Mouse (Mus musculus) embryonic facial prominence, embryonic 13.5 days (tissue): ENCODE results near the gene Nbl1. TPM values are rescaled to one million over a fixed set of nuclear protein-coding genes. Genes with fewer than 3 reads are reported as not detected.

ENCODE experiments used
- ATAC-seq: fragments of 200-750 bp; cut with Nextera tagmentation; 2 replicates; pipeline ENCODE4 v1.8.0; 2017; ENCODE audit warnings: low read depth; ENCODE audit not compliant: insufficient number of reproducible peaks, insufficient read depth, low FRiP score, low TSS enrichment
- H3K27ac ChIP-seq: fragments of 300-500 bp; sonication (generic); 2 replicates; pipeline ENCODE4 v1.5.1; 2015; ENCODE audit warnings: moderate library complexity, mild to moderate bottlenecking, inconsistent platforms
- H3K27me3 ChIP-seq: fragments of 300-500 bp; sonication (generic); 2 replicates; pipeline ENCODE4 v1.6.1; 2015; ENCODE audit warnings: mild to moderate bottlenecking, inconsistent platforms
- H3K36me3 ChIP-seq: fragments of 300-500 bp; sonication (generic); 2 replicates; pipeline ENCODE4 v1.6.1; 2015; ENCODE audit warnings: mild to moderate bottlenecking, inconsistent platforms
- H3K4me1 ChIP-seq: fragments of 300-500 bp; sonication (generic); 2 replicates; pipeline ENCODE4 v1.6.1; 2015; ENCODE audit warnings: inconsistent platforms
- H3K4me2 ChIP-seq: fragments of 300-500 bp; sonication (generic); 2 replicates; pipeline ENCODE4 v1.6.1; 2015; ENCODE audit warnings: moderate library complexity, mild to moderate bottlenecking, inconsistent platforms
- H3K4me3 ChIP-seq: fragments of 300-500 bp; sonication (generic); 2 replicates; pipeline ENCODE4 v1.5.1; 2015; ENCODE audit warnings: mild to moderate bottlenecking, inconsistent platforms
- H3K9ac ChIP-seq: fragments of 300-500 bp; sonication (generic); 2 replicates; pipeline ENCODE4 v1.6.1; 2015; ENCODE audit warnings: mild to moderate bottlenecking, inconsistent platforms
- H3K9me3 ChIP-seq: fragments of 300-500 bp; sonication (generic); 2 replicates; pipeline ENCODE4 v1.6.1; 2016; ENCODE audit warnings: inconsistent platforms
- WGBS: fragments of 180-500 bp; shearing (Covaris S2); methylation state at CpG from one replicate; pipeline ENCODE4 v1.1.7; 2015; ENCODE audit warnings: mixed read lengths; 5-methylcytosine and 5-hydroxymethylcytosine counted together
- polyA plus RNA-seq: library from polyadenylated mRNA; unstranded; fragments of >200 nt; fragmentation: Nextera tagmentation; extraction: Ambion mirVana; gene quantifications from 2 replicates; pipeline ENCODE4 v1.2.1, GENCODE M21; 2015

The Nbl1 gene
- polyA plus RNA-seq, result 144 and 187 TPM in 2 replicates

- peak within 1 kb of the TSS; percentile 83 for H3K27ac ChIP-seq
- H3K4me2 ChIP-seq, result peak within 1 kb of the TSS; percentile 80
- under 1% methylated on average over 97 of the region's 105 CpGs for WGBS
- peaks cover 22% of the 10 kb centered on the region; the same call in 1 of the 2 replicates for H3K27me3 ChIP-seq
- H3K4me3 ChIP-seq, result peak within 1 kb of the TSS; percentile 83
- peak within 1 kb of the TSS; percentile 97 for H3K9ac ChIP-seq
- ATAC-seq, result peak; percentile 38; the same call in 1 of the 2 replicates
- H3K9me3 ChIP-seq, result no peaks in the 10 kb centered on the region
- H3K36me3 ChIP-seq, result peaks cover 3% of the 10 kb centered on the region; the same call in 1 of the 2 replicates
- H3K4me1 ChIP-seq, result peaks cover 59% of the 10 kb centered on the region
Measured at GRCm38 (mm10) chr4:139092356-139093195, at the start of gene Nbl1. Nbl1 (minus strand) TSS chr4:139092993.

DNA sequence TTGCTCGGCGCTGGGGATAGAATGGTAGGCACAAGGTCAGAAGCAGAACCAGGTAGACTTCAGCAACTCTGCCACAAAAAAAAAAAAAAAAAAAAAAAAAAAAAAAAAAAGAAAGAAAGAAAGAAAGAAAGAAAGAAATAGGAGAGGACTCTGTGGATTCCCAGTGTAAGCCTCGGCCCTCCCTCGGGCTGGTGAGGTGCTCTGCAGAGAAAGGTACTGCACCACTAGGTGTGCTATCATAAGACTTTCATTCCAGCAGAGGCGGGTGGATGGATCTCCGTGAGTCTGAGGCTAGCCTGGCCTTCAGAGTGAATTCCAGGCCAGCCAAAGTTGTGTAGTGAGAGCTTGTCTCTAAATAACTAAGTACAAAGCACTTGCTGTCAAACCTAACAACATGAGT, 49.0 kb upstream of the Nbl1 start:
- H3K9me3 ChIP-seq, result no peaks in the 10 kb centered on the region; the same call in 1 of the 2 replicates
- H3K4me2 ChIP-seq, result no peak overlapping the region
- ATAC-seq, result no peak
- no peak overlapping the region for H3K4me3 ChIP-seq
- no peak overlapping the region for H3K9ac ChIP-seq
- no peak overlapping the region for H3K27ac ChIP-seq
- H3K4me1 ChIP-seq, result peaks cover 14% of the 10 kb centered on the region
- no peaks in the 10 kb centered on the region for H3K36me3 ChIP-seq
- 74% methylated on average over 6 of the region's 6 CpGs for WGBS
- H3K27me3 ChIP-seq, result no peaks in the 10 kb centered on the region

DNA sequence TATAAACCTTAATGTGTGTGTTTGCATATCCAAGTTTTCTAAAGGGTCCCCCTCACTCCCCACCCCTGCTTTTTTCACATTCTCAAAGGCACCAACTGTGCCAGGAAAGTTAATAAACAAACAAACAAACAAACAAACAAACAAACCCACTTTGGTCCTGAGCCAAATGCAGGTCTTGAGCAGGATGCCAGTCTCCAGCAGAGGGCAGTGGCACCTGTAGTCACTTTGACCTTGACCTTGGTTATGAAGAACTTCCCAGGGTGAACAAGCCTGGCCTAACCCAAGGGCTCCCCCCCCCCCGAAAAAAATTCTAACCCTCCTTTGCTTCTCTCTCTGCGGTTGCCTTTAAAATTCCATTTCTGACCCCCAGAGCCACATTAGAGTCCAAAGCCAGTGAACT, 47.5 kb upstream of the Nbl1 start:
- WGBS, result 81% methylated on average over 2 of the region's 2 CpGs
- ATAC-seq, result no peak
- H3K4me2 ChIP-seq, result no peak overlapping the region
- peaks cover 14% of the 10 kb centered on the region for H3K4me1 ChIP-seq
- H3K9me3 ChIP-seq, result no peaks in the 10 kb centered on the region; the same call in 1 of the 2 replicates
- no peak overlapping the region for H3K4me3 ChIP-seq
- H3K27me3 ChIP-seq, result no peaks in the 10 kb centered on the region
- no peaks in the 10 kb centered on the region for H3K36me3 ChIP-seq
- H3K27ac ChIP-seq, result peak overlapping the region; percentile 48; the same call in 1 of the 2 replicates
- no peak overlapping the region for H3K9ac ChIP-seq

DNA sequence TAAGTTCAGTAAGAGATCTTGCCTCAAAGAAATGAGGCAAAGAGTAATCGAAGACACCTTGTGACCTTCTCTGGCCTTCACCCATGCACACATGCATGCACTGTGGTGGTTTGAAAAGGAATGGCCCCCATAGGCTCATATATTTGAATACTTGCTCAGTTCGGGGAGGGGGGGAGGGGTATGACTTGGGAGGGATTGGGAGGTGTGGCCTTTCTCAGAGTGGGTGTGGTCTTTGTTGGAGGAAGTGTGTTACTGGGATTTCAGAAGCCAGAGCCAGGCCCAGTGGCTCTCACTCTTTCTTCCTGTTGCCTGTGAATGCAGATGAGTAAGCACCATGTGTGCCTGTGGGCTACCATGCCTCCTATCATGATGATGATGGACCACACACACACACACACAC, 43.2 kb upstream of the Nbl1 start:
- no peaks in the 10 kb centered on the region; the same call in 1 of the 2 replicates for H3K9me3 ChIP-seq
- H3K27me3 ChIP-seq, result no peaks in the 10 kb centered on the region
- no peak overlapping the region for H3K4me3 ChIP-seq
- no peak overlapping the region for H3K27ac ChIP-seq
- no peak for ATAC-seq
- no peak overlapping the region for H3K4me2 ChIP-seq
- 77% methylated on average over 2 of the region's 2 CpGs for WGBS
- 0 out of 2 replicates have a peak, but pooled peaks cover 3% of the 10 kb centered on the region for H3K4me1 ChIP-seq
- no peak overlapping the region for H3K9ac ChIP-seq
- no peaks in the 10 kb centered on the region for H3K36me3 ChIP-seq

DNA sequence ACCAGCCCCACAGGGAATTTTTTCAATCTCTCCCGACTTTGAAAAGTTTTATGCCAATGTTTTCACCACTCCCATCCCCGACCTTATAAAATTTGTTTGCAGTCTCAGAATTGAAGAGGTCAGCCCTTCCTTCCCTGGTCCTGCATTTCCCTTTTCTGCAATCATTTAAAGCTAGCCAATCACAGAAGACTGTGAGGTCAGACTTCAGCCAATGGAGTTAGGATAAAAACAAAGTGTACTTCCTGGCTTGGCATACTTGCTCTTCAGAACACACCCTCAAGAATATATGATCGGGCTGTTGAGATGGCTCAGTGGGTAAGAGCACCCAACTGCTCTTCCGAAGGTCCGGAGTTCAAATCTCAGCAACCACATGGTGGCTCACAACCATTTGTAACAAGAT, 40.3 kb upstream of the Nbl1 start:
- H3K4me1 ChIP-seq, result peaks cover 22% of the 10 kb centered on the region
- 74% methylated on average over 5 of the region's 5 CpGs for WGBS

DNA sequence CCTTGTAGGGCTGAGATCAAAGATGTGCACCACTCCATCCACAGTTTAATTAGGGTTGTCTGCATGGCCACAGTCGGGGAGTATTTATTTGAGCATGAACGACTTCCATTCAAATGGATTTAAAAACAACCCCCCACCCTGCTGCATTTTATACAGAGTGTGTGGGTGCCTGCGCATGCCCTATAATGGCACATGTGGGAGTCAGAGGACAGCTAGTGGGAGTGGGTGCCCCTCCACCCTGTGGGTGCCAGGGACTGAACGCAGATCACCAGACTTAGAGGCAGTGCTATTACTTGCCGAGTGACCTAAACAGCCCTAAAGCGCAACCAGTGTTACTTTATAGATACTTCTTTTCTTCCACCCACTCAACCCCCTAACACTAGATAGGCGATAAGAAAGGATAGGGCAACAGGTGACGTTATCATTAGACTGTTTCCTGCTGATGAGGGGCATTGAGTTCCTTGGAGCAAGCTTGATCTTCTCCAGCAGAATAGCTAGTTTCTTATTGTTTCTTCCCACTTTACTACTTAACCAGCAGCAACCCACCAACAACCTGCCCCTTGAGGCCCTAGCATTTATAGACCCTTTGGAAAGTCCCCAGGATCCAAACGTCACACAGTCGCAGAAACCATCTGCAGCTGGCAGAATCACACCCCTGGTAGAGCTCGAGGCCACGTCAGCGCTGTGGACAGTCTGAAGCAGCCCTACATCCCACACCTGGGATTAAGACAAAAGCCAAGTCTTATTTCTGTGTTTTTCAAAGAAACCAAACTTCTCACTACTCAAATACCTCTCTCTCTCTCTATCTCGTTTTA, 39.3 kb upstream of the Nbl1 start:
- Histone ChIP-seq H3K4me1 (peaks cover 22% of the 10 kb centered on the region), H3K4me2 (peak overlapping the region; percentile 84), H3K9me3 (peaks cover under 1% of the 10 kb centered on the region; the same call in 1 of the 2 replicates), H3K9ac (peak overlapping the region; percentile 27; the same call in 1 of the 2 replicates), H3K27ac (no peak overlapping the region), H3K36me3 (0 out of 2 replicates have a peak, but pooled peaks cover 2% of the 10 kb centered on the region), H3K4me3 (peak overlapping the region; percentile 99; the same call in 1 of the 2 replicates), H3K27me3 (no peaks in the 10 kb centered on the region)
- WGBS, result 85% methylated on average over 14 of the region's 14 CpGs
- ATAC-seq, result no peak

More for the DNA sequence above, 40.3 kb upstream of the Nbl1 start:
- Histone ChIP-seq H3K9ac (no peak overlapping the region), H3K27me3 (no peaks in the 10 kb centered on the region), H3K4me2 (no peak overlapping the region), H3K9me3 (no peaks in the 10 kb centered on the region; the same call in 1 of the 2 replicates), H3K36me3 (no peaks in the 10 kb centered on the region), H3K27ac (no peak overlapping the region), H3K4me3 (no peak overlapping the region)
- ATAC-seq, result no peak

DNA sequence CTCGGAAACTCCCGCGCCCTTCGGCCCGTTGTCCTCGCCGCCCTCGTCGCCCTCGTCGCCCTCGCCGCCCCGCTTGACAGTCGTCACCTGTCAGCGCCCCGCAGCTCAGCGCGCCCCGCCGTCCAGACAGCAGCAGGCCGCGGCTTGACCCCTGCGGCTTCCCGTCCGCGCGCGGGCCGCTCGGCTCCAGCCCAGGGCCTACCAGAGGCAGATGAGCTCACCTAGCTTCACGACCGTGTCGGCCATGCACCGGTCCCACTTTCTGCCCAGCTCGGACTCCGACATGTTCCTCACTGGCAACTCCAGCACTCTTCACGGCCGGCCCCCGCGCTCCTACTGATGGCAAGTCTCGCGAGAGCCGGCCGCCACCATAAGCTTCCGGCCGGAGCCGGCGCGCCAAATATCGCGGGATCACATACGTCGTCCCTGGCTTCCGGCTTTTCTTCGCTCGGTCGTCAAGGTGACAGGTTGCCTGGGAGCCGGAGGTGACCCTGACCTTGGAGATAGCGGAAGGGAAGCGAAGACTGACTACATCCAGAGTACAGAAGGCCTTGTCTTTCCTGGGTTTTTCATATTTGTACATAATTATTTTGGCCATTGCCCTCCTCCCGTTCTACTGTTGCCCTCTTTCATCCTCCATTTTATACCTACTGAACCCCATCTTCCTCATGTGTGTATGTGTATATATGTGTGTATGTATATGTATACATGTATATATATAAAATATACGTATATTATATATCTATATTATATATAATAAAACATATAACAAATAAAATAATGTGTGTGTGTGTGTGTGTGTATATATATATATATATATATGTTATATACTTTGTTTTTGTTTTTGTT, 38.1 kb upstream of the Nbl1 start, which contains the start of gene Minos1:
Gene Minos1, minus strand, starts transcription at position 413 of the 849 bp plus-strand sequence.
- Histone ChIP-seq H3K9me3 (peaks cover 7% of the 10 kb centered on the region; the same call in 1 of the 2 replicates), H3K9ac (peak within 1 kb of the TSS; percentile 98), H3K27ac (peak within 1 kb of the TSS; percentile 90), H3K4me2 (peak within 1 kb of the TSS; percentile 84), H3K4me1 (peaks cover 26% of the 10 kb centered on the region), H3K36me3 (peaks cover 8% of the 10 kb centered on the region), H3K27me3 (no peaks in the 10 kb centered on the region), H3K4me3 (peak within 1 kb of the TSS; percentile 99)
- peak; percentile 94 for ATAC-seq
- under 1% methylated on average over 63 of the region's 63 CpGs for WGBS

GRCm38 (mm10) chr4:139129806-139130700, 37.3 kb upstream of the Nbl1 start:
- ATAC-seq, result peak; percentile 28; the same call in 1 of the 2 replicates

GRCm38 (mm10) chr4:139126475-139126874, 33.7 kb upstream of the Nbl1 start:
- H3K27ac ChIP-seq, result no peak overlapping the region
- peaks cover 8% of the 10 kb centered on the region for H3K36me3 ChIP-seq
- peaks cover 25% of the 10 kb centered on the region for H3K4me1 ChIP-seq
- 91% methylated on average over 3 of the region's 3 CpGs for WGBS
- H3K27me3 ChIP-seq, result no peaks in the 10 kb centered on the region
- H3K9me3 ChIP-seq, result peaks cover 9% of the 10 kb centered on the region; the same call in 1 of the 2 replicates
- H3K4me2 ChIP-seq, result no peak overlapping the region
- H3K9ac ChIP-seq, result no peak overlapping the region
- H3K4me3 ChIP-seq, result no peak overlapping the region
- no peak for ATAC-seq

More at GRCm38 (mm10) chr4:139129806-139130700, 37.3 kb upstream of the Nbl1 start:
- peaks cover 7% of the 10 kb centered on the region; the same call in 1 of the 2 replicates for H3K9me3 ChIP-seq
- no peaks in the 10 kb centered on the region for H3K27me3 ChIP-seq
- 2% methylated on average over 56 of the region's 57 CpGs for WGBS
- H3K9ac ChIP-seq, result peak overlapping the region; percentile 98
- peaks cover 26% of the 10 kb centered on the region for H3K4me1 ChIP-seq
- peaks cover 8% of the 10 kb centered on the region for H3K36me3 ChIP-seq
- peak overlapping the region; percentile 99 for H3K4me3 ChIP-seq
- peak overlapping the region; percentile 90 for H3K27ac ChIP-seq
- peak overlapping the region; percentile 84 for H3K4me2 ChIP-seq

- WGBS, result 92% methylated on average over 6 of the region's 6 CpGs
- Histone ChIP-seq H3K36me3 (peaks cover 8% of the 10 kb centered on the region), H3K4me1 (peaks cover 39% of the 10 kb centered on the region)
Measured at GRCm38 (mm10) chr4:139124940-139125339, 32.1 kb upstream of the Nbl1 start.

More at GRCm38 (mm10) chr4:139124940-139125339, 32.1 kb upstream of the Nbl1 start:
- Histone ChIP-seq H3K27ac (no peak overlapping the region), H3K27me3 (no peaks in the 10 kb centered on the region), H3K9me3 (peaks cover 10% of the 10 kb centered on the region; the same call in 1 of the 2 replicates), H3K4me2 (no peak overlapping the region), H3K4me3 (no peak overlapping the region), H3K9ac (no peak overlapping the region)
- no peak for ATAC-seq
